Mouse (Mus musculus) liver, embryonic 15.5 days (tissue): Measurements from ENCODE around the gene Slc6a20b. TPM values are rescaled to one million over a fixed set of nuclear protein-coding genes. Genes with fewer than 3 reads are reported as not detected.
A peak's percentile ranks its signal among the peaks of the same experiment; 100 is the strongest.
"Not testable (repeated sequence)": the region's sequence is repeated elsewhere in the genome, so short reads cannot be mapped to it uniquely, and the experiment has no call there.

Source experiments
- ATAC-seq: fragments of 200-750 bp; cut with Nextera tagmentation; 2 replicates; pipeline ENCODE4 v1.8.0; 2017; ENCODE audit warnings: moderate number of reproducible peaks, mild to moderate bottlenecking, moderate library complexity; ENCODE audit not compliant: insufficient read depth
- H3K27ac ChIP-seq: fragments of 300-500 bp; sonication (generic); replicated peaks from 2 replicates; pipeline ENCODE4 v1.5.1; 2015; ENCODE audit warnings: mild to moderate bottlenecking, inconsistent platforms
- H3K27me3 ChIP-seq: fragments of 300-500 bp; sonication (generic); 2 replicates; pipeline ENCODE4 v1.6.1; 2015; ENCODE audit warnings: mild to moderate bottlenecking, inconsistent platforms
- H3K36me3 ChIP-seq: fragments of 300-500 bp; sonication (generic); replicated peaks from 2 replicates; pipeline ENCODE4 v1.6.1; 2015; ENCODE audit warnings: moderate library complexity, mild to moderate bottlenecking, inconsistent platforms
- H3K4me1 ChIP-seq: fragments of 300-500 bp; sonication (generic); replicated peaks from 2 replicates; pipeline ENCODE4 v1.6.1; 2015; ENCODE audit warnings: inconsistent platforms
- H3K4me2 ChIP-seq: fragments of 300-500 bp; sonication (generic); 2 replicates; pipeline ENCODE4 v1.6.1; 2015; ENCODE audit warnings: moderate library complexity, mild to moderate bottlenecking, inconsistent platforms
- H3K4me3 ChIP-seq: fragments of 300-500 bp; sonication (generic); replicated peaks from 2 replicates; pipeline ENCODE4 v1.5.1; 2015; ENCODE audit warnings: mild to moderate bottlenecking, inconsistent platforms
- H3K9ac ChIP-seq: fragments of 300-500 bp; sonication (generic); 2 replicates; pipeline ENCODE4 v1.6.1; 2015; ENCODE audit warnings: moderate library complexity, mild to moderate bottlenecking, inconsistent platforms
- H3K9me3 ChIP-seq: fragments of 300-500 bp; sonication (generic); replicated peaks from 2 replicates; pipeline ENCODE4 v1.6.1; 2016; ENCODE audit warnings: inconsistent platforms
- WGBS: fragments of 180-500 bp; shearing (Covaris S2); methylation state at CpG from one replicate; pipeline ENCODE4 v1.1.7; 2015; ENCODE audit warnings: mixed read lengths; ENCODE audit not compliant: insufficient replicate concordance; 5-methylcytosine and 5-hydroxymethylcytosine counted together
- polyA plus RNA-seq: library from polyadenylated mRNA; unstranded; fragments of >200 nt; fragmentation: Nextera tagmentation; extraction: Ambion mirVana; gene quantifications from 2 replicates; pipeline ENCODE4 v1.2.1, GENCODE M21; 2015

The Slc6a20b gene
- polyA plus RNA-seq, result 0.24 and 0.31 TPM in 2 replicates

DNA sequence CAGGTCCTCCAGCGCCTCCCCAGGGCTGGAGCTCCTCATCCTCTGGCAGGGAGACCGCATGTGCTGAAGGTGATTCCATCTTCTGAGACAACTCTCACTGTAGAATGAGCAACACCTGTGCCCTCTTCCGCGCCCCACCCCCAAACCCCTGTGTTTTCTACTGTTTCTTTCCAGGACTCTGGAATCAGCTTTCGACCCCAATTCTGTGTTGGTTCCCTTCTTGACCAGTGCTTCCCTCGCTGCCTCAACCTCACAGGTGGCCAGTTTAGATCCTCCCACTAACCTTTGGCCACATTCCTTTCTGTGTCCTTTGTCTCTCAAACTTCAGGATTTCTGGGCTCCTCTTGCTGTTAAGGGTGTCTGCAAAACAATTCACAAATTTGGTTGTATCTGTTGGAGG, at the start of gene Slc6a20b:
Slc6a20b (minus strand) TSS at position 285 of the 400 bp plus-strand sequence.
- Histone ChIP-seq H3K9ac (no peak within 1 kb of the TSS), H3K9me3 (no peaks in the 10 kb centered on the region), H3K27me3 (no peaks in the 10 kb centered on the region), H3K4me1 (no peaks in the 10 kb centered on the region), H3K4me3 (no peak within 1 kb of the TSS), H3K4me2 (no peak within 1 kb of the TSS), H3K36me3 (no peaks in the 10 kb centered on the region), H3K27ac (no peak within 1 kb of the TSS)
- 60% methylated on average over 6 of the region's 6 CpGs for WGBS
- ATAC-seq, result no peak

DNA sequence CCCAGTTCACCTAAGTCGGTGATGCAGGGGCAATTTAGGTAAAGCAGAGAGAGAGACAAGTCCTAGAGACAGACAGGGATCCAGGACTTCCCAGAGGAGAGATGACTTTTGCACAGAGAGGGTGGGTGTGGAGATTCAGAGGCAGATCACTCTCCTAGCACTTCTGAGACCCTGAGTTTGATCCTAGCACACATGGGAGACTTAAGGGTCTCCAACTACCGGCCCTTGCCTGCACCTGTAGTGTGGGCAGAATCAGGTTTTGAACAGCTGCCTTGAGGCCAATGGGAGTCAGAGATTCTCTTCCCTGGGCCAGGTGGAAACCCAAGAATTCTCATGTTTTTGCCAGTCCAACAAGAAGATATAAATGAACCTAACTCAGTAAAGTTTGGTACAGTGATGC, 46.8 kb upstream of the Slc6a20b start:
- H3K36me3 ChIP-seq, result no peaks in the 10 kb centered on the region
- peak overlapping the region; percentile 75 for H3K4me3 ChIP-seq
- WGBS, result 36% methylated on average over 2 of the region's 2 CpGs
- peaks cover 88% of the 10 kb centered on the region for H3K27me3 ChIP-seq
- peak overlapping the region; percentile 45; the same call in 1 of the 2 replicates for H3K27ac ChIP-seq
- H3K4me1 ChIP-seq, result peaks cover 25% of the 10 kb centered on the region
- H3K9me3 ChIP-seq, result no peaks in the 10 kb centered on the region
- H3K4me2 ChIP-seq, result peak overlapping the region; percentile 91
- ATAC-seq, result peak; percentile 23; the same call in 1 of the 2 replicates
- peak overlapping the region; percentile 70 for H3K9ac ChIP-seq

DNA sequence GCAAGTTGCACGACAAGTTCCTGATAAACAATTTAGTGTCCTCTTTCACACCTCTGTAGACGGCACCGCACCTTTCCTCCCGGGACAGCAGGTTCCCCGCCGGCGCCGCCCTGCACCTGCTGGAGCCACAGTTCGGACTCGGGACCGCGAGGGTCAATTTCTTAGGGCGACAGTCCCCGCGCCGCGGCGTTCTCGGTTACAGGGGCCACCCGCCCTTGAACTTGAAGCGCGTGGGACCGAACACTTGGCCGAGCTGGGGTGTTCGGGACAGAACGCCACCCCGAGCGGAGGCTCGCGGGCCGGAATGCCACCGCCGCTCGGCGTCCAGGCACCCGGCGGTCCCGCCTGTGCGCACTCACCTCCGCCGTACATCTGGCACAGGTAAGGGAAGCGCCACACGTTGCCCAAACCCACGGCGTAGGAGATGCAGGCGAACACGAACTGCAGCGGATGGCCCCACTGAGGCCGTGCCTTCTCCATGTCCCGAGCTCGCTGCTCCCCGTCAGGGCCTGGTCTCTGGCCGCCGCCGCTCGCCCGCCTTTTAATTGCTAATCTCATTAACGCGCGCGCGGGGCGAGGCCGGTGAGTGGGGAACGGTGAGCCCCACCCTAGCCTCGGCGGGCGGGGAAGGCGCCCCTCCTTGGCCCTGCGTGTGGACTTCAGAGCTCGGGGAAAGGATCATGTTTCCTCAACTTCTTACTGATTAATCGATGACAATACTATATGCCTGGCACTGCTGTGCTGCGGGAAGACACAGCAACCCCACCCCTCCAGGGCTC, 46.2 kb upstream of the Slc6a20b start, which contains the start of the genes Ccr9 and Slc6a20a:
Ccr9 (plus strand) TSS at position 113 of the 779 bp plus-strand sequence.
Slc6a20a (minus strand) TSS at position 559 of the 779 bp plus-strand sequence.
- H3K27me3 ChIP-seq, result peaks cover 91% of the 10 kb centered on the region
- peak within 1 kb of the TSS; percentile 75 for H3K4me3 ChIP-seq

DNA sequence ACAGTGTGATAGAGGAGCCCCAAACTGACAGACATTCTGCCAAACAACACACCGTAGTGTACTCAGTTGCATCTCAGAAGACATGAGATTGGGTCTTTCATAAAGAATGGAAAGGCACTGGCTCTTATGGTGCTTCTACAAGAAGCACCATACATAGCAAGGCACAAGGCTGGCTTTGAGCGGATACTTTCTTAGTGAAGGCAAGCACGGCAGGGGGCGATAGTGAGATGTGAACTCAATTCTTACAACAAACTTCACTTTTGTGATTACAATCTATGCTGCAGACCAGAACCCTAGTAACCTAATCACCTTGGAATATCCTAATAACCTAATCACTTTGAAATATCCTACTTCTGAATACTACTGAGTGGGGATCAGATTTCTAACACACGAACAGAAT, 33.3 kb upstream of the Slc6a20b start:
- Histone ChIP-seq H3K27me3 (peaks cover 4% of the 10 kb centered on the region; the same call in 1 of the 2 replicates), H3K4me3 (no peak overlapping the region), H3K9ac (no peak overlapping the region), H3K4me2 (no peak overlapping the region), H3K4me1 (no peaks in the 10 kb centered on the region), H3K36me3 (no peaks in the 10 kb centered on the region), H3K9me3 (no peaks in the 10 kb centered on the region), H3K27ac (no peak overlapping the region)
- 35% methylated on average over 5 of the region's 5 CpGs for WGBS
- ATAC-seq, result no peak

More for the DNA sequence above, 46.2 kb upstream of the Slc6a20b start, which contains the start of the genes Ccr9 and Slc6a20a:
- ATAC-seq, result peak; percentile 96
- under 1% methylated on average over 73 of the region's 73 CpGs for WGBS
- Histone ChIP-seq H3K27ac (peak within 1 kb of the TSS; percentile 51), H3K4me2 (peak within 1 kb of the TSS; percentile 91), H3K9ac (peak within 1 kb of the TSS; percentile 70), H3K9me3 (no peaks in the 10 kb centered on the region), H3K4me1 (peaks cover 25% of the 10 kb centered on the region), H3K36me3 (no peaks in the 10 kb centered on the region)

DNA sequence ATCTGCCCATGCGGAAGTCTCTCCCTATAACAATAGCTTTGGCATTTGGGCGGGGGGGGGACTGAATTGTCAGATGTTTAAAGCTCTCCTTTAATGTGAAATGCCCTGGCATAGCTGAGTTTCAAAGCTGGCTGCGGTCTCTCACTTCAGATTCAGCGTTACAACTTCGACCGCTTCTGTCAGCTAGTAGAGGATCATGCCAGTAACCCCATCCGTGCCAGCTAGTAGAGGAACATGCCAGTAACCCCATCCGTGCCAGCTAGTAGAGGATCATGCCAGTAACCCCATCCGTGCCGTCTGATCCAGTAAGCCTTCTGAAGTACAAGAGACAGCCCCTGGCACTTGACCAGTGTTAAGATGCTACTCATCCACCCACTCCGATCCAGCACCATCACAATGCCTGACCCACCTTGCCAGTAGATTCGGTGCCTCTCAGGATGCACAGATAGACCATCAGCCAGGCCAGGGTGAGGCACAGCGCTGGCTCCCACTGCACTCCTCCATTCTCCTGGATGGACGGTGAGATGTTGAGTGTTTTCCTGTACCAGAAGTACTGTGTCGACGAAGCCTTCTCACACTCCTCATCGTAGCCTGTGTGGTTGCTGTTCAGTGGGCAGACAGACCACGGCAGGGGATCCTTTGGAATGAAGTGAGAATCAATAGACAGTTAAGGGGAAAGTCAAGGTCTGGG, 27.8 kb upstream of the Slc6a20b start:
- H3K36me3 ChIP-seq, H3K27me3 ChIP-seq, H3K4me3 ChIP-seq, H3K9me3 ChIP-seq, ATAC-seq, H3K4me1 ChIP-seq, H3K27ac ChIP-seq, H3K9ac ChIP-seq, H3K4me2 ChIP-seq: not testable (repeated sequence)
- 77% methylated on average over 18 of the region's 18 CpGs for WGBS

DNA sequence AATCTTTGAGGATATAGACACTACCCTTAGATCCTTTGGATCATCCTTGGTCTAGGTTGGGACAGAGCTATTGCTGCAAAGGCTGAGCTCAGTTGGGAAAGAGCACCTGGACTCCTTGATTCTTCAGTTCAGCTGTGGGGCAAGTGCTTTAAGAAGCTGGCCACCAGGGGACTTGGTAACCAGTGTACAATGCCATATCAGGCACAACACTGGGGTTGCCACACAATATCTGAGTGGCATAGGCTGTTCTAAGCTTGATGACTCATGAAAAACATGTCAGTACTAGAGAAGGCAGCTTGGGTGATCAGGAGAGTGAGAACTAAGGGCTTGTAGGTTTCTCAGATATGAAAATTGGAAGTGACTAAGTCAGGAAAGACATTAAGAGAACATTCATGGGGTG, 26.6 kb upstream of the Slc6a20b start:
- Histone ChIP-seq H3K36me3 (no peaks in the 10 kb centered on the region; the same call in 1 of the 2 replicates), H3K4me1 (no peaks in the 10 kb centered on the region), H3K27ac (no peak overlapping the region), H3K9me3 (no peaks in the 10 kb centered on the region), H3K27me3 (peaks cover 4% of the 10 kb centered on the region; the same call in 1 of the 2 replicates), H3K4me3 (no peak overlapping the region), H3K4me2 (no peak overlapping the region), H3K9ac (no peak overlapping the region)
- ATAC-seq, result no peak

DNA sequence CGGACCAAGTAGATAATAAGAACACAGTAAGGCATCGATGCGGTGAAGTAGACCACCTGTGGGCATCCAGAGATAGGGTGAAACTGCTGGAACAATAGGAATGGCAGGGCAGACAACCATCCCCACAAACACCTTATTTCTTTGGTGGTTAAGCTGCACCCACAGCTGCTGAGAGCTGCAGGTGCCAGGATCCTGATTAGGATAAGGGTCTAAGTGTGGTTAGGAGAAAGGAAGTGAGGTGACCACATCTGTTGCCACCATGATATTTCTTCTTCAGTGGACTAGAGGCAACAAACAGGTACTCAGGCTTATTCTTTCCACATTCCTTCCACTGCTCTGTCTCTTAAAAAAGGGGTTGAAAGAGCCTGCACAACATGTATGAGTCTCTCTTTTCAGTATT, 25.1 kb upstream of the Slc6a20b start:
- no peak overlapping the region for H3K9ac ChIP-seq
- WGBS, result 21% methylated on average over 3 of the region's 3 CpGs
- no peak for ATAC-seq

DNA sequence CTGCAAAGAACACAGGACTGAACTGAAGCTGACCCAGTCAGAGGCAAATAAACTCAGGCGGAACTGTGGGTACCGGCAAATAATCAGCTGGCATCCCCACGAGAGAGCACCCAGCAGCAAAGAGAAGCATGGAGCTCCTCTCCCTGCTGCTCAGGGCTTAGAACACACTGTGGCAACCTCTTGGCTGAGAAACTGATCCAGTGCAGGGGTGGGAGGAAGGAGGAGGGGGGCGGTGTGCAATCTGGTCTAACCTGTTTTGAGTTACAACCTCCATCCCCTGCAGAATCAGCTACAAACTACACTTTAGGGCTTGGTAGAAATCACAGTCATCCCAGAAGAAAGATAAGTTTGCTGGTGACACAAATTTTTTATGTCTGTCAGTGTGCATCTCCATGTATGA, 19.0 kb upstream of the Slc6a20b start:
- Histone ChIP-seq H3K27ac (no peak overlapping the region), H3K27me3 (no peaks in the 10 kb centered on the region), H3K36me3 (no peaks in the 10 kb centered on the region), H3K9ac (no peak overlapping the region), H3K4me2 (no peak overlapping the region), H3K4me3 (no peak overlapping the region), H3K4me1 (no peaks in the 10 kb centered on the region), H3K9me3 (no peaks in the 10 kb centered on the region)
- WGBS, result 61% methylated on average over 4 of the region's 4 CpGs
- no peak for ATAC-seq

More for the DNA sequence above, 25.1 kb upstream of the Slc6a20b start:
- Histone ChIP-seq H3K4me2 (no peak overlapping the region), H3K4me3 (no peak overlapping the region), H3K27ac (no peak overlapping the region), H3K27me3 (peaks cover under 1% of the 10 kb centered on the region; the same call in 1 of the 2 replicates), H3K4me1 (no peaks in the 10 kb centered on the region), H3K9me3 (no peaks in the 10 kb centered on the region), H3K36me3 (no peaks in the 10 kb centered on the region; the same call in 1 of the 2 replicates)

DNA sequence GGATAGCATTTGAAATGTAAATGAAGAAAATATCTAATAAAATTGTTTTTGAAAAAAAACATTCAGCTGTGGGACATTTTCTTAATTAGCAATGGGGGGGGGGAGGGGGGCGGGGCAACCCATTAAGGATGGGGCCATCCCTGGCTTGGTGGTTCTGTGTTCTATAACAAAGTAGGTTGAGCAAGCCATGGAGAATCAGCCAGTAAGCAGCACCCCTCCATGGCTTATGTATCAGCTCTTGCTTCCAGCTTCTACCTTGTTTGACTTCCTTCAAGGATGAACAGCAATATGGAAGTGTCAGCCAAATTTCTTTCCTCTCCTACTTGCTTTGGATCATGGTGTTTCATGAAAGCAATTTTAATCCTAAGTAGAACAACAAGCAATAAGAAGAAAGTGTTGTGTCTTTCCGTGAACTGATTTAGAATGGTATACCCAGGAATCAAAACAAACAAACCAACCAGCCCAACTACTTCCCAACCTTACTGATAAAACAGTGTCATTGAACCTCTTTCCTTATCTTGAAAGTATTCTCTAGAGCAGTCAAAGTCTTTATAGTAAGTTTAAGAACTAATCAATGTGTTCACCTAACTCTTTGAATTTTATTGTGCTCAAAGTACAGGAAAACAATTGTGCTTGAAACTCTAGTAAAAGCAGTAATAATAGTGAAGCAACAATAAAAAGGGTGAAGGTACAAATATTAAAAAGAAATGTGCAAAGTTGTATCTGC, 17.6 kb upstream of the Slc6a20b start:
- Histone ChIP-seq H3K4me3 (no peak overlapping the region), H3K4me2 (no peak overlapping the region)
- WGBS, result 61% methylated on average over 2 of the region's 2 CpGs

DNA sequence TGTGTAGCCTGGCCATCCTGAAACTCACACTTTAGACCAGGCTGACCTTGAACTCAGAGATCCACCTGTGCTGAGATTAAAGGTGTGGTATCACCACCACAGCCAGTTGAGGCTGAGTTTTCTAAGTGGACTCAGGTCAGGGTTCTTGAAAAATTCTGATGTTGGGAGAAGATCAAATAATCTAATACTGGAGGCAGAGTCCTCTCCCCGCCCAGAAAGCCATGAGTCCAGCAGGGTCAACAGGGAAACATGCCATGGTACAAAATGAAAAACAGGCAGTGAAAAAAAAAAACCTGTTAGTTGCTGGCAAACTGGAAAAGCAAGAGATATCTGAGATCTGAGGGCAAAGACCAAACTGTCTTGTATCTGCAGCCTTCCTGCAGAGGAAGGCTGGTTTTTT, 7.7 kb upstream of the Slc6a20b start:
- 43% methylated on average over 1 of the region's 1 CpGs for WGBS
- Histone ChIP-seq H3K9me3 (no peaks in the 10 kb centered on the region), H3K4me3 (no peak overlapping the region), H3K4me1 (no peaks in the 10 kb centered on the region), H3K36me3 (no peaks in the 10 kb centered on the region), H3K27ac (no peak overlapping the region), H3K27me3 (no peaks in the 10 kb centered on the region), H3K4me2 (no peak overlapping the region), H3K9ac (no peak overlapping the region)
- no peak for ATAC-seq

More for the DNA sequence above, 17.6 kb upstream of the Slc6a20b start:
- H3K9ac ChIP-seq, result no peak overlapping the region
- H3K27ac ChIP-seq, result no peak overlapping the region
- H3K4me1 ChIP-seq, result no peaks in the 10 kb centered on the region
- H3K36me3 ChIP-seq, result no peaks in the 10 kb centered on the region
- no peaks in the 10 kb centered on the region for H3K27me3 ChIP-seq
- no peaks in the 10 kb centered on the region for H3K9me3 ChIP-seq
- no peak for ATAC-seq

DNA sequence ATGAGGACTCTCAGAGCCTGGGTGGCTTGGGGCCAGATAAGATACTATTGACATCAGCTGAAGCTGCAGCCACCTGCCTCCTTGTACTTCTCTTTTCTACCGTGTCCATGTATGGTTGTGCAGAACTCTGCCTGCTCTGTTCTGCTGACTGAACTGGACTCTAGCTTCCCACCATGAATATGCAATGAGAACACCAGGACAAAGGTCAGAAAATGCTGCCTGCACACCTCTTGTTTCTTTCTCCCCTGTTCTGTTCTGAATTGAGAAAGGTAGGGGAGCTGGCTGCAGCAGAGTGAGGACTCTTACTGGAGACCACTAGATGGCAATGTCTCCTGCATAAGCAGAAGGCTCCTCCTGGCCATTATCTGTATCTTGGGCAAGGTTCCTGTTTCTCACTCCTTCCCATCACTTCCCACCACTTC, 6.3 kb upstream of the Slc6a20b start:
- no peaks in the 10 kb centered on the region for H3K27me3 ChIP-seq
- no peaks in the 10 kb centered on the region for H3K4me1 ChIP-seq
- no peak for ATAC-seq
- no peaks in the 10 kb centered on the region for H3K36me3 ChIP-seq
- WGBS, result 18% methylated on average over 1 of the region's 1 CpGs
- H3K4me2 ChIP-seq, result no peak overlapping the region
- H3K27ac ChIP-seq, result no peak overlapping the region
- no peak overlapping the region for H3K9ac ChIP-seq
- no peaks in the 10 kb centered on the region for H3K9me3 ChIP-seq
- H3K4me3 ChIP-seq, result no peak overlapping the region
